Mouse (Mus musculus): ENCODE measurements around the gene Lrrc4. TPM values are rescaled to one million over a fixed set of nuclear protein-coding genes. Genes with fewer than 3 reads are reported as not detected.

Gene Lrrc4
- polyA plus RNA-seq, 1 experiment from 2014 or later, result 1.2 TPM

GRCm38 (mm10) chr6:28795792-28796515 lies 35.6 kb downstream of the Lrrc4 start:
- WGBS, result 87% methylated on average over 16 of the region's 16 CpGs
- Histone ChIP-seq H3K36me3 (peaks cover 11% of the 10 kb centered on the region), H3K9ac (no peak overlapping the region), H3K9me3 (replicated peaks) (no peaks in the 10 kb centered on the region), H3K27me3 (no peaks in the 10 kb centered on the region), H3K27ac (replicated peaks) (no peak overlapping the region), H3K4me2 (replicated peaks) (no peak overlapping the region), H3K4me1 (no peaks in the 10 kb centered on the region), H3K4me3 (replicated peaks) (no peak overlapping the region)
- ATAC-seq (ENCODE audit: insufficient number of reproducible peaks, low FRiP score, low TSS enrichment, low read depth), result no peak

- WGBS, result 43% methylated on average over 9 of the region's 9 CpGs
- H3K27ac ChIP-seq (replicated peaks), result no peak overlapping the region
Measured at GRCm38 (mm10) chr6:28795380-28795779, 36.2 kb downstream of the Lrrc4 start.

GRCm38 (mm10) chr6:28791809-28792208 lies 39.7 kb downstream of the Lrrc4 start:
- no peaks in the 10 kb centered on the region for H3K27me3 ChIP-seq
- 76% methylated on average over 3 of the region's 3 CpGs for WGBS
- peaks cover 9% of the 10 kb centered on the region for H3K36me3 ChIP-seq
- H3K4me2 ChIP-seq (replicated peaks), result no peak overlapping the region
- H3K9ac ChIP-seq, result no peak overlapping the region
- 0 out of 2 replicates have a peak, but pooled peaks cover 2% of the 10 kb centered on the region for H3K4me1 ChIP-seq
- no peak overlapping the region for H3K4me3 ChIP-seq (replicated peaks)
- H3K9me3 ChIP-seq (replicated peaks), result no peaks in the 10 kb centered on the region
- ATAC-seq (ENCODE audit: insufficient number of reproducible peaks, low FRiP score, low TSS enrichment, low read depth), result no peak
- no peak overlapping the region for H3K27ac ChIP-seq (replicated peaks)

More at GRCm38 (mm10) chr6:28795380-28795779, 36.2 kb downstream of the Lrrc4 start:
- no peak for ATAC-seq (ENCODE audit: insufficient number of reproducible peaks, low FRiP score, low TSS enrichment, low read depth)
- H3K9me3 ChIP-seq (replicated peaks), result no peaks in the 10 kb centered on the region
- no peaks in the 10 kb centered on the region for H3K4me1 ChIP-seq
- H3K4me2 ChIP-seq (replicated peaks), result no peak overlapping the region
- peaks cover 11% of the 10 kb centered on the region for H3K36me3 ChIP-seq
- no peak overlapping the region for H3K9ac ChIP-seq
- H3K4me3 ChIP-seq (replicated peaks), result no peak overlapping the region
- H3K27me3 ChIP-seq, result no peaks in the 10 kb centered on the region

- ATAC-seq (ENCODE audit: insufficient number of reproducible peaks, low FRiP score, low TSS enrichment, low read depth), result no peak
Measured at GRCm38 (mm10) chr6:28791183-28791582, 40.4 kb downstream of the Lrrc4 start.

GRCm38 (mm10) chr6:28789685-28790084 lies 41.9 kb downstream of the Lrrc4 start:
- H3K4me3 ChIP-seq (replicated peaks), result no peak overlapping the region
- no peak overlapping the region for H3K9ac ChIP-seq
- no peaks in the 10 kb centered on the region for H3K9me3 ChIP-seq (replicated peaks)
- no peak overlapping the region for H3K4me2 ChIP-seq (replicated peaks)
- H3K36me3 ChIP-seq, result no peaks in the 10 kb centered on the region; the same call in 1 of the 2 replicates
- ATAC-seq (ENCODE audit: insufficient number of reproducible peaks, low FRiP score, low TSS enrichment, low read depth), result no peak
- peaks cover 5% of the 10 kb centered on the region; the same call in 1 of the 2 replicates for H3K4me1 ChIP-seq
- H3K27ac ChIP-seq (replicated peaks), result no peak overlapping the region
- 83% methylated on average over 4 of the region's 4 CpGs for WGBS
- H3K27me3 ChIP-seq, result no peaks in the 10 kb centered on the region

More at GRCm38 (mm10) chr6:28791183-28791582, 40.4 kb downstream of the Lrrc4 start:
- H3K4me2 ChIP-seq (replicated peaks), result no peak overlapping the region
- 0 out of 2 replicates have a peak, but pooled peaks cover 2% of the 10 kb centered on the region for H3K4me1 ChIP-seq
- no peaks in the 10 kb centered on the region for H3K27me3 ChIP-seq
- WGBS, result 49% methylated on average over 3 of the region's 3 CpGs
- no peak overlapping the region for H3K27ac ChIP-seq (replicated peaks)
- H3K9me3 ChIP-seq (replicated peaks), result no peaks in the 10 kb centered on the region
- H3K4me3 ChIP-seq (replicated peaks), result no peak overlapping the region
- H3K9ac ChIP-seq, result no peak overlapping the region
- peaks cover 2% of the 10 kb centered on the region for H3K36me3 ChIP-seq

- no peak overlapping the region for H3K27ac ChIP-seq (replicated peaks)
- H3K4me3 ChIP-seq (replicated peaks), result no peak overlapping the region
- no peak overlapping the region for H3K9ac ChIP-seq
- no peak overlapping the region for H3K4me2 ChIP-seq (replicated peaks)
- no peaks in the 10 kb centered on the region for H3K36me3 ChIP-seq
- no peaks in the 10 kb centered on the region for H3K27me3 ChIP-seq
- ATAC-seq (ENCODE audit: insufficient number of reproducible peaks, low FRiP score, low TSS enrichment, low read depth), result no peak
- no peaks in the 10 kb centered on the region for H3K9me3 ChIP-seq (replicated peaks)
- H3K4me1 ChIP-seq, result peaks cover 9% of the 10 kb centered on the region; the same call in 1 of the 2 replicates
- 64% methylated on average over 6 of the region's 6 CpGs for WGBS
Measured at GRCm38 (mm10) chr6:28787133-28787532, 44.4 kb downstream of the Lrrc4 start.

GRCm38 (mm10) chr6:28785770-28786169 lies 45.8 kb downstream of the Lrrc4 start:
- no peaks in the 10 kb centered on the region for H3K27me3 ChIP-seq
- H3K36me3 ChIP-seq, result no peaks in the 10 kb centered on the region
- peaks cover 13% of the 10 kb centered on the region; the same call in 1 of the 2 replicates for H3K4me1 ChIP-seq
- 75% methylated on average over 8 of the region's 8 CpGs for WGBS
- H3K27ac ChIP-seq (replicated peaks), result no peak overlapping the region
- ATAC-seq (ENCODE audit: insufficient number of reproducible peaks, low FRiP score, low TSS enrichment, low read depth), result no peak
- H3K9me3 ChIP-seq (replicated peaks), result no peaks in the 10 kb centered on the region
- H3K4me2 ChIP-seq (replicated peaks), result no peak overlapping the region
- H3K4me3 ChIP-seq (replicated peaks), result no peak overlapping the region
- no peak overlapping the region for H3K9ac ChIP-seq

- no peak for ATAC-seq (ENCODE audit: insufficient number of reproducible peaks, low FRiP score, low TSS enrichment, low read depth)
- H3K27me3 ChIP-seq, result no peaks in the 10 kb centered on the region
- 50% methylated on average over 5 of the region's 5 CpGs for WGBS
Measured at GRCm38 (mm10) chr6:28783953-28784352, 47.6 kb downstream of the Lrrc4 start.

GRCm38 (mm10) chr6:28783082-28783647 lies 48.4 kb downstream of the Lrrc4 start:
- Histone ChIP-seq H3K4me3 (replicated peaks) (no peak overlapping the region), H3K4me1 (peaks cover 13% of the 10 kb centered on the region; the same call in 1 of the 2 replicates), H3K4me2 (replicated peaks) (no peak overlapping the region), H3K27ac (replicated peaks) (no peak overlapping the region), H3K9ac (no peak overlapping the region), H3K9me3 (replicated peaks) (no peaks in the 10 kb centered on the region), H3K27me3 (no peaks in the 10 kb centered on the region), H3K36me3 (no peaks in the 10 kb centered on the region)
- WGBS, result 76% methylated on average over 4 of the region's 4 CpGs
- ATAC-seq (ENCODE audit: insufficient number of reproducible peaks, low FRiP score, low TSS enrichment, low read depth), result no peak

More at GRCm38 (mm10) chr6:28783953-28784352, 47.6 kb downstream of the Lrrc4 start:
- H3K4me2 ChIP-seq (replicated peaks), result no peak overlapping the region
- no peak overlapping the region for H3K4me3 ChIP-seq (replicated peaks)
- no peaks in the 10 kb centered on the region for H3K36me3 ChIP-seq
- H3K9me3 ChIP-seq (replicated peaks), result no peaks in the 10 kb centered on the region
- H3K9ac ChIP-seq, result no peak overlapping the region
- H3K4me1 ChIP-seq, result peaks cover 13% of the 10 kb centered on the region; the same call in 1 of the 2 replicates
- no peak overlapping the region for H3K27ac ChIP-seq (replicated peaks)

- Histone ChIP-seq H3K27ac (replicated peaks) (no peak overlapping the region), H3K4me1 (peaks cover 10% of the 10 kb centered on the region; the same call in 1 of the 2 replicates), H3K4me3 (replicated peaks) (no peak overlapping the region), H3K4me2 (replicated peaks) (no peak overlapping the region), H3K9me3 (replicated peaks) (no peaks in the 10 kb centered on the region), H3K9ac (no peak overlapping the region), H3K36me3 (no peaks in the 10 kb centered on the region), H3K27me3 (no peaks in the 10 kb centered on the region)
- WGBS, result 38% methylated on average over 3 of the region's 3 CpGs
- no peak for ATAC-seq (ENCODE audit: insufficient number of reproducible peaks, low FRiP score, low TSS enrichment, low read depth)
Measured at GRCm38 (mm10) chr6:28781696-28782095, 49.9 kb downstream of the Lrrc4 start.

- 42% methylated on average over 2 of the region's 2 CpGs for WGBS
- H3K36me3 ChIP-seq, result 0 out of 2 replicates have a peak, but pooled peaks cover 4% of the 10 kb centered on the region
- H3K4me1 ChIP-seq, result no peaks in the 10 kb centered on the region
- H3K9ac ChIP-seq, result no peak overlapping the region
- H3K9me3 ChIP-seq (replicated peaks), result no peaks in the 10 kb centered on the region
- ATAC-seq (ENCODE audit: insufficient number of reproducible peaks, low FRiP score, low TSS enrichment, low read depth), result no peak
- no peak overlapping the region for H3K4me2 ChIP-seq (replicated peaks)
- no peak overlapping the region for H3K4me3 ChIP-seq (replicated peaks)
- H3K27ac ChIP-seq (replicated peaks), result no peak overlapping the region
- no peaks in the 10 kb centered on the region for H3K27me3 ChIP-seq
Measured at GRCm38 (mm10) chr6:28771331-28771730, 60.2 kb downstream of the Lrrc4 start.

All from embryonic facial prominence, embryonic 15.5 days (tissue).